Mouse (Mus musculus): ENCODE measurements around the gene Anapc13.

DNA sequence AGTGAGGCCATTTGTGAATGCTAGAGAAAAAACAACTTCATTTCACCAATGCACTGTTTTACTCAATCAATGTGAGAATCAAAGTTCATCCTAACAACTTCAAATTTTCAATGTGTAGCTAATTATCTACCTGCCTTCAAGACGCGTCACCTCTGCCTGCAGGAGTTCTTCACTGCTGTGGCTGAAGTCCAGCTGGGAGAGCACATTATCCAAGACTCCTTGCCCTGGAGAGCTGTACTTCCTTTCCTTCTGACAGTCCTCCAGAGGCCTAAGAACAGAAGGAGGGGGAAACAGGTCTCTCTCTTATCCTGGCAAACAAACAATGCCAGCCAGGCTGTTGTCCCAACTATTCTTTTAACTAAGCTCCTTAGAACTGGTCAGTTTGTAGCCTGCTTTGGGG is 24.9 kb upstream of the Anapc13 start:
- no peak for TF ChIP-seq POLR2A (IDR thresholded peaks at IDR 0.05; ENCODE audit: borderline replicate concordance, extremely low read depth, low read depth, low read length)
- no peak for TF ChIP-seq CTCF (IDR thresholded peaks at IDR 0.05; ENCODE audit: insufficient read depth, low read length)

Data from lung, adult 2 months (tissue).